Mouse (Mus musculus) embryo, embryonic 9.5 days (tissue): ENCODE measurements at regions not wholly inside any gene's neighbourhood (a gene's known extent, or its start where the extent isn't known, plus 50 kb on each side); places are given as distances from the start of the nearest gene placed in this dataset.

Experiments used
- DNase-seq: peaks from one replicate; pipeline ENCODE4 v3.0.0-alpha.2; 2017; ENCODE audit errors: extremely low spot score

DNA sequence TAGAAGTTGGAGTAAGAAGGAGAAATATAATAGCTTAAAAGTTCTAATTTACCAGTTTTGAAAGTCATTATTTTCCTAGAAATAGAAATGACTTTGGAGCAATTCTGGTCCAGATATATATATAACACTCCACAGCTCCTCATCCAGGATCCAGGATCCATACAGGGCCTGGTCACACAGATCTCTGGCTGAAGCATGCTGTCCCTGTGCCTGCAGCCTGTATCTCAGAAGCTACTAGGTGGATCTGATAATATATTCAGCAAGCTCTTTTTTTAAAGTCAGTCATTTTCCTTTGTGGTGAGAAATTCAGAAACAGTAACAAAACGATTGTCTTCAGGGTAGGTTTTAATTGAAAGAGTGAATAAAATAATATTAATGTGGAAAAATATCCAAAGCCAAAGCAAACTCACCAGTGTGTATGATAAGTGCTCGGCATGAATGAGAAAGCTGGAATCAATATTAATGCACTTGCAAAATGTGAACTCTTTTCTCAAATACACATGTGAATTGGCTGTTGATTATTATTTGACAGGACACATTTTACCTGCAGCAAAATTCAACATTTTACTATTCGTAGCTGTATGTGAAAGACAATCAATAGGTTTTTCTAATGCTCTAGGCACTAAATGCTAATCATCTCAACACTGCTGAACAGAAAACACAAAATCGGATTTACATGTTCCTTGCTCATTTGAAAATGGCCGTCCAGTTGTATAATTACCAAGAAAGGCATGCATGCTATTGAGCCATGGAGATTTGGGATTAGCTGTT is 288.1 kb upstream of the Cxadr start:
- no peak for DNase-seq

DNA sequence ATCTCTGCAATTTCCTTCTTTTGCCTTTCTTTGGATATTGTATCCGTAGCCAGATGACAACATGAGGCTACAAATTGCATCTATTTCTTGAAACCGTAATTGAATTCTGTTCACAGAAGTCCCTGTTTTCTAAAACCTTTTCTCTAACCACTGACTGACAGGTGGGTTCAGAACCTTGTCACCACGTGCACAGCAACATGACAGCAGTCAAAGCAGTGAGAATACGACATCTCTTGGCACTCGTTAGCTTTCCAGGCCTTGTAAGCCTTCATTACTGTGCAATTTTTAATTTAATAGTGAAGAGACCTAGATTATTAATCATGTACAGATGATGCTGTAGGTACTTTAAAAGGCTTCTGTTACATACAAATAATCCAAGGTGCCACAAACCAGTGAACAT is 297.3 kb upstream of the Cxadr start:
- DNase-seq: no peak

DNA sequence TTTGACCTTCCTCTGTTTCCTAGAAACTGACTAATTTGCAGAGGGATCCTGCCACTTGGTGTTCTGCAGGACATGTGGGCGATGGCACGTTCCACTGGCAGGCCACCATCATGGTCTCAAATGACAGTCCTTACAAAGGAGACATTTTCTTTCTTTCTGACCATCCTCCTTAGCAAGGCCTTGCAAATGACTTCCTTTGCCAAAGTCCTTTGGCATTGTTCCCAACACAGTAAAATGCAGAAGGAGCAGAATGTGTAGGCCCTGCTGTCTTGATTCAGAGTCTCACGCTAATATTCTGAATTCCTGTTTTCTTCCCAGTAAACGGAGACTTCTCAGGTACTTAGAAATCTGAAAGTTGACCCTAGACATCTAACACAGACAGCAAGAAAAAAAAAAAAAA is 308.3 kb upstream of the Cxadr start:
- DNase-seq: no peak

DNA sequence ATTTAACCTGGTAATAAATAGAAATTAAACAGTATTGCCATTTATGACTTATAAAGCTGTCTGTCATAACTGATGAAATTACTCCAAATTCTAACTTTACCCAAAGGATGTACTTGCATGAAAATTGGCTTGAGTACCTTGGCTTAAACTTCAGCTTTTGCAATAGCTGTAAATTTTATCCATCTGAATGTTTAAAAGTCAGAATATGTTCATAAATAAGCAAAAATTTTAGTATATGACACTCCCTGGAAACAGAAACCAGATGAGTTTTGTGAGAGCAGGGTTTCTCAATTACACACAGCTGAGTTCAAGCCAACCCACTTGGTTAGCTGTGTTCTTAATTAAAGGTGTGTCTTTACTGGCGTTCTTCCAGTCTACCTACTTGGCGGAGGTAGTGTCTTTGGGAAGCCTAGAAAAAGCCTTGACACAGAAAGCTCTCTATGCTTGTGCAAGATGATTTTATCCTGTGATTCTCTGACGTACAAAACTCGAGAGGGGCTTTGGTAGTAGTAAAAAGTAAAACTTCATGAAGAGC is 311.4 kb upstream of the Cxadr start:
- DNase-seq: no peak

DNA sequence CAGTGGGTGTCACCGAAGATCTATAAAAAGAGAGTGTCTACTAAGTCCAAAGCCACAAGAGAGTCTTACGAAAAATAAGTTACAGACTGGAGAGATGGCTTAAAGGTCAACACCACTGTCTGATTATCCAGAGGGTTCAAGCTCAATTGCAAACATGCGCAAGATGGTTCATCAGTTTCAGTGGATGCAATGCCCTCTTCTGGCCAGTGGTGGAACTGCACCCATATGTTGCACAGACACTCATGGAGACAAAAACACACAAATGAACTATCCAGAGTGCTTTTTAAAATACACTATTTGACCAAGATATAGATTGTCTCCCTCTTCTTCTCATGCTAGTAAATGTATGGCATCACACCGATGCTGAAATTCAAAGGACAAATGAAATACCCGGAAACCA is 312.1 kb upstream of the Cxadr start:
- DNase-seq: peak; percentile 14

DNA sequence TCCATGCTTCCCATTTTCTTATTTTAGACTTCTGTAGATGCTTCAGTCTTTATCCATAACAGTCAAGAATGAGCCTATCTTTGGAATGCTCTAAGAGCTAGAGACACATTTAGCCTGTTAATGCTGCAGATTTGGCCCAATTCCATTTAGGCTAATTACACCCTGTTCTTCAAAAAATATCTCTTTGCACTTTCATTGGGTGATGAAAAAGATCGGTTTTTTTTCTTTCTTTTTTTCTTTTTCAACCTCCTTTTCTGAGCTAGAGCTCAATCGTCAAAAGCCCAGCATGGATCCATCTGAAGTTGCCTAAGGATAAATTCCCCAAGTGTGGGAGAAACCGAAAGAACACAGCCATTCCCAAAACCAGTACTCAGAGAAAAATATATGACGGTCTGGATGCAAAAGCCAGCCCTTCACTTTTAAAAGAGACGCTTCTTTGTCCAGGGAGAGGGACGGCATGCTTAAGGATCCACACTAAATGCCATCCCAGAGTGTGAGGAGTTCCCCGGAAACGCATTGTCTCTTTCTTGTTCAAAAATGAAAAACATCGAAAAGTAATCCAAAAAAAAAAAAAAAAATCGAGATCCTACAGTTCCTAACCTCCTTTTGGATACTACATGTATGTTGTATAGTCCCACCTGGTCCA is 314.3 kb upstream of the Cxadr start:
- DNase-seq: no peak

DNA sequence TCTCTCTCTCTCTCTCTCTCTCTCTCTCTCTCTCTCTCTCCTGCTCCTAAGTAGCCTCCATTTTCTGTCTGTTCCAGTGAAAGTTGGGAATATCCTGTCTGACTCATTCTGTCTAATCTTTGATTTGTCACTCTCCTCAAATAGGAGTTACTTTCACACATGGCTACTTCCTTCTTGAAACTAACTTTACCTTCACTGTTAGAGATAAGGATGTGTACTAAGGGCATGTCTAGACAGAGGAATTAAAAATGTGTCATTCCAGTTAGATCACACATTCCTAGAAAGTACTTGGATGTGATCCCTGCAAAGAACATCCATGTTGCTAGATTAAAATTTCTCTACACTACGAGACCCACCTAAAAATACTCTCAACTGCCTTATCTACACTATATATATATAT is 346.9 kb upstream of the Gm11146 start:
- DNase-seq: no peak

DNA sequence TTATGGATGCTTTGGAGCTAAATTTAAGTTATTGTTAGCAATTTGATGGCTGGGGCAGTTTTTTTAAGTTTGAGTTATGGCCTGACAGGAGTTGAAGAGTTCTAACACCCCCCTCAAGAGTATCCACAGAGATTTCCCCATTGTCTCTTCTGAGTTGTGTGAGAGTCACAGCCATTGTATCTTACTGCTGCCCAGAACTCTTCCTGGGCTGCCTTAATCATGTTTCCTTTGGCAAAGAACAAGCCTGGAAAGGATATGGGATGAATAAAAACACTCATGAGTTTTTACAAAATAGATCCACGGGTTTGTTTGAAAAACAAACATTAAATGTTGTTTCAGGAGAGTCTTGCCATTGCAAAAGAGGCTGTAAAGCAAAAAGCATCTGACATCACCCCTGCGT is 343.5 kb upstream of the Gm11146 start:
- no peak for DNase-seq

DNA sequence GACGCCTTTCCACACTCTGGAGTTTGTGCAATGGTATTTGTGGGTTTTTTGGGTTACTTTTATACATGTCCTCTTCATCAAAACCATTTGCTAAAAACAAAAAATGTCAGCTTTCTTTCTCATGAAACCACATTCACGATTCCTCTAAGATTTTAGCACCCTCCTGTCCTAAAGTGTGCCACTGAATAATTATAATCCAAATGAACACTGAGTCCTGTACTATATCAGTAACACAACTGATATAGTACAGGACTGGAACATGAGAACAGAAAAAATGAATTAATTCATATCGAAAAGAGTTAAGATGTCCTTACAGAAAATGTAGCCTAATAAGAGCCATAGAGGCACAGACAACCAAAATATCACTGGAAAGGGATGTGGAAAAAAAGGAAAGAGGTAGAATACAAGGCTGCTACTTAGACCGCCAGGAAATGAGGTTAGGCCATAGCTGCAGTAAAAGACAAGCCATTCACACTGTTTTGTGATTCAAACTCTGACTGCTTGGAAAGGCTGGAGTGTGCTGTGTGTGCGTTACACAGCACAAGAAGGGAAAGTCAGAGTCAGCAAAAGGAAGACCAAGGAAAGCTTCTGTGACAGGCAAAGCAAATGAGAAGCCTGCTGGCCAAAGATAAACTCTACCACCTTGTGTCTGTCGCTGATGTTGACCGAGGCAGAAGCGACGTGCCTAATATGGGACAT is 329.3 kb upstream of the Gm11146 start:
- no peak for DNase-seq

DNA sequence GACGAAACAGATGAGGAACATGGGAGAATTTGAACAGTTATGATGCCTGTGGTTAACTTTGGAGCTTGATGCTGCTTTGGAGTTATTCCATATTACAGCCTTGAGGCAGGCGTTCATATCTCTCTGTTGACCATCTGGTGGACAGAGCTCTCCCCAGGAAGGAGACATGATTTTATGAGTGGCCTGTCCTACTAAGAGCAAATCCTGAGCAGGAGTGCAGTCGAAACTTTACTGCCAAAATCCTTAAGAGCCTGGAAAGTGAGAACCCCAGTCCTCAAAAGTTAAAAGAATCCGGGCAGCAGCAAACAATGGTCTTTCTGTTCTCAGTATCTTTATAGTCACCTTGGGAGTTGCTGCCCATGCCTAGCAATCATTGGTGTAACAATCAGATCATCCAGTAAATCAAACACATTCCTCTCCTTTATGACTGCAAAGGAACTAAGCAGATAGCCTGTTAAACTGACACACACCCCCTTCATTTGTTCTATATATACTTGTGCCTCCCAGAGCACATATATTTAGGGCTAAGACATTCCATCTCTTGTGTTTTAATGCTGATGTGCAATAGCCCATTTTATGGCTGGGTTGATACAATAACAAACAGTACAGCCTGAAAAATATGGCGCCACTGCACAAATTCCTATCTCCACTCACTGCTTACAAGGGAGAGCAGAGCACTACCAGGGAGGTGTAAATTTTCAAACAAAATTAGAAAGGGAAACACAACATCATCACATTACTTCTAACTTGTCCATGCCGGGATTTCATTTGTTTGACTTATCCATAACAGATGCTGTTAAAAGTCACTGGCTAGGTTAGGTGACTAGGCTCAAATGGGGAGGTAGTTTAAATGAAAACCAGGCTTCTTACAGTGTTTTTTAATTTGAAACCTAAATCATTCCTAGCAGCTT is 312.5 kb upstream of the Gm11146 start:
- DNase-seq: no peak

DNA sequence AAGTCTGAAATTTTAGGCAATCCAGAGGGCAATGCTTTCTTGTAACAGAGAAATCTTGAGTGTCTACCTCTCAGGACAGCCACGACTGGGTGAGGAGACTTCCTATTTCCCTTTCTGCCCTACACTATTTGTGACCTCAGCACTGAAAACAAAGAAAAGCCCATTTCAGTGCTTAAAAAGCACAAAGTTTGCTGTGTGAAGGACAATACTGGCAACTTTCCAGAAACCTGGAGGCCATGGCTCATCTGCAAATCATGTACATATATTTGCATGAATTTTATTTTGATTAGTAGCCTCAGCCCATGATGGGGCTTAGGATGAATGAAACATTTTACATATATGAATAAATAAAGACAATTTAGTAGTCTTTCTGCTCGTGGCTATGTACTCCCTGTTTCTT is 292.4 kb upstream of the Gm11146 start:
- DNase-seq: no peak

DNA sequence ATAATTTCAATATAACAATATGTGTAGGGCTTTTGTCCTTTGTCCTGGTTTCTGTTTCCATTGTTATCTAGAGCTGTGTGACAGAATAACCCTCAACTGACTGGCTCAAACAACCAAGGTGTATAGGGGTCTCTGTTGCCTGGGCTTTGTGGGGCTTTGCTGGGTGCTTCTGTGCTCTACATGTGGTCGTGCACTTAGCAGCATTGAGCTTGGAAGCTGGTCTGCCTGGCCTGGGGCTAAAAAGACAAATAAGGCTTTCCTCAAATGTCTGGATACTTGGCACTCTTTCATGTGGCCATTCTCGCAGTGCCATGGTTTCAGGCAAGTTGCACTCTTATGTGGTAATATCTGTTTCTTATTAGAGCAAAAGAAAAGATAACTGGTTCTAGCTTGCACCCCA is 291.8 kb upstream of the Gm11146 start:
- DNase-seq: no peak

DNA sequence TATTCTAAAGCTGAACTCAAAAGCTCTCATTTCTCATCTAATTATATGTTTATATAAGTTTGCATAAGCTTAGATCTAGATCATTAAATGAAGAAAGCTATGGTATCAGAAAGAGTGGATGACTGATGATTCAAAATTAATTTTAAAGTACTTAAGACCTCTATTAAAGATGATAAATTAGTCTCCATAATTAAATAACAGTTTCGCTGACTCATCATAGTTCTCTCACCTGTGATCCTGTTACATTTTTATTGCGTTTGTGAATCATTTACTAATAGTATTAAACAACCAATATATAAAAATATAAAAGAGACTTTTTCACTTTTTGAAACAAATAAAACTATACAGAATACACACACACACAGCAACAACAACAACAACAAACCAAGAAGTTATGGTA is 290.8 kb upstream of the Gm11146 start:
- DNase-seq: no peak

DNA sequence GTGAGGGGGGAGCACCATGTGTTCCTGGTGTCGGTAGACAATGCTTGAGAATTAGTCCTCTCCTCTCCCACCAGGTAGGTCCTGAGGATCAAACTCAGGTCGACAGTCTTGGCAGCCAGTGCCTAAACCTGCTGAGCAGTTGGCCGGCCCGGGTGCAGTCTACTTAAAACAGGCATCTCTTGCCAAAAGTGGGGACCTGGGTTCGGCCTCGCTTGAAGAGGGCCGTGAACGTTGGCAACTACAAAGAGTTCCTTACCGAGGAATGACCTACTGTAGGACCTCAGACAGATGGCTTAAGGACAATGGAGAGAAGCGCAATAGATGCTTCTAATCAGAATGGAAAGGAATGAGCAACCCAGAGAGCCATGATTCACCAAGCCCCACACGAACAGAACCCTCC is 287.5 kb upstream of the Gm11146 start:
- DNase-seq: no peak

DNA sequence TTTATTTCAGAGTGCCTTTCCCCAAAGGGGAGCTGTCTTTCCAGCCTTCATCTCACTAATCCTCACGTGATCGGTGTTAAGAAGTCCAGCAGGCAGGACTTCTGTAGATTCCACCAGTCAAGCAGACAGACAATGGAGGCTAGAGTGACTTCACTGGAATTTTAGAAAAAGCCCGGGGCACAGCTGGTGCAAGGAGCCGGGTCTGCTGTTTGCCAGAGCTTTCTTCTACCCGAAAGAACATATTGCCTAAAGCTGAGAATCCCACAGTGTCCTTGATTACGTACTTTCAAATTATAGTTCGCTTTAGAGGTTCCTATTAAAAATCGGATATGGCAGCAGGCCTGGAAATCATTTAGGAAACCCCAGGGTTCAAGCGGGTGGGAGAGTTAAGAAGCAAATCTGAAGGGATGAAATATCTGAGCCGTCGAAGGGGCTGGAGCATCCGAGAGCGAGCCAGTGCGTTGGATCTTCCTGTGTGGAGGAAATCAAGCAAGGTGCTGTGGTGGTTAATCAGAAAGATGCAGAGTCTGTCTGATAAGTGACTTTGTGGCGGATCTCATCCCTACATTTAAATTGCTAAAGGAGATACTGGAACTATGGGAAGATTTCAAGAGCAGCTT is 283.3 kb upstream of the Gm11146 start:
- DNase-seq: peak; percentile 9

DNA sequence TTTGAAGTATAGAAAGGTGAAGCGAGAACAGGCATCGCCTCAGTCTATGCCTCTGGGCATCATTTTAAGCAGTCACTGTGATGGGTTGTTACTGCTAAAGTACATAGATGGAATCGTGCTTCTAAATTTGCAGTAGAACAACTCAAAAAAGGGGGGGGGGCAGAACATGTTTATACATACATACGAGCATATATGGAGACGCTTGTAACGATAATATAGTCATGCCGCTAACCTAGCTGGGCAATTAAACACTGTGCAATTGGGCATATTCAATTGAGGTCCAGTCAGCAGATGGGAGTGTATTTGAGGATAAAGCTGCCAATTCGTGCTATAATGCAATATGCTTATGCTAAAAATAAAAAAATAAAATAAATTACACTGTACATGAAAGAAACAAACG is 282.6 kb upstream of the Gm11146 start:
- no peak for DNase-seq

DNA sequence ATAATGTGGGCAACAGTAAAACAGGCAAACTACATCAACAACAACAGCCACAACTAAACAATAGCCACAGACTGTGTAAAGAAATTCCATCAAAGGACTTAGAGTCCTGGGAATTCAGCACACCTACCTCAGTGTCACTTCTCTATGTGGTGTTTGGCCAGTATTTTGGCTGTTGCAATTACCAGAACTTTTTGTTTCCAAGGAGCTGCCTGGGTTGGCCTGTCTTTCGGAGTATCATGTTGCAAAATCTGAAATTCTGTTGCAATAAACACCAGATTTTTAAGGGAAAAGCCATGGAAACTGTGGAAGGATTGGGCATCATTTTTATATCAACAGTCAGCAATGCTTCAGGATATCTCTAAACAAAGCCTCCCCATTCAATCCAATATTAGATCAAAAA is 275.1 kb upstream of the Gm11146 start:
- DNase-seq: no peak

DNA sequence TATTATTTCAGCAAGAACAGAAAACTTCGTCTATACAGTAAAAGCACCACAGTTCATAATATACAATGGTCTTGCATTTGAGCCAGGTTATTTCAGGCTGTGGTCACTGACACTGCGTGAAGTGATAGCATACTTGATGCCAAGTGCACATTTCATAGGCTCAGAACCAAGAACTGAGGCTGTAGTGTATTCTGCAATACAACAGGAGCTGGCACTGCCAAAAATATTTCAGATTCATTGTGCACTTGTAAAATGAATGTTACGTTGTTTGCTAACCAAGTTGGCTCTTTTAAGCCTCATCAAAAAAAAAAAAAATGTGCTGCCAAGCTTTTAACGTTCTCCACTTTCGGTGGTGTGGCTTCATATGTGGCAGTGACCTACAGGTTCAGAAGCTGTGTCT is 261.4 kb upstream of the Gm11146 start:
- no peak for DNase-seq

DNA sequence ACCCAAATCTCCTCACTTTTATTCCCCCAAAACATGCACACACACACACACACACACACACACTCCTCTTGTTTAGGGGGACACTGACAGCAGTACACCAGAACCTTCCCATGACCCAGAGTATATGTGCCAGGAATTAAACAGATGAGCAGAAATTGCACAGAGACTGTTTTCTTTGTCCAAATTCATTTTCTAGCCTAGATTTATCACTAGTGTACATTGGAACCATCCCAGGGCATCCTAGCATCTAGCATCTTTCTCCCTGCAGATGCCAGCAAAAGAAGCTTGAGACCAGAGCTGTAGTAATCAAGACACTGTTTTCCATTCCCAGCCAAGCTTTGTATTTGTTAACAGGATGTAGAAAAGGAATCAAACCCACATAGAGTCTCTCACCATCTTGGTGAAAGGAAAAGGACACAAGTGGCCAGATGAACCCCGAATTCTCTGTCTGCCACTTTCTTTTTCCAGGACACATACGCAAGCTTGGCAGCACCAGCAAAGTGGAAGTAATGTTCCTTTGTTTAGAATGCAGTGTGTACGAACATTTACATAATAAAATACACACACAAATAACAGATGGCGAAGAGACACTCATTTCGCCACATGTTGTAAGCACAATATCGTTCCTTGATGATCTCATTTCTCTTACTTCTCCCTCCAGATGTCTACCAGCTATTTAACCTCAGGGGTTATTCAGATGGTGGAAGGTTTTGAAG is 250.3 kb upstream of the Gm11146 start:
- DNase-seq: no peak

DNA sequence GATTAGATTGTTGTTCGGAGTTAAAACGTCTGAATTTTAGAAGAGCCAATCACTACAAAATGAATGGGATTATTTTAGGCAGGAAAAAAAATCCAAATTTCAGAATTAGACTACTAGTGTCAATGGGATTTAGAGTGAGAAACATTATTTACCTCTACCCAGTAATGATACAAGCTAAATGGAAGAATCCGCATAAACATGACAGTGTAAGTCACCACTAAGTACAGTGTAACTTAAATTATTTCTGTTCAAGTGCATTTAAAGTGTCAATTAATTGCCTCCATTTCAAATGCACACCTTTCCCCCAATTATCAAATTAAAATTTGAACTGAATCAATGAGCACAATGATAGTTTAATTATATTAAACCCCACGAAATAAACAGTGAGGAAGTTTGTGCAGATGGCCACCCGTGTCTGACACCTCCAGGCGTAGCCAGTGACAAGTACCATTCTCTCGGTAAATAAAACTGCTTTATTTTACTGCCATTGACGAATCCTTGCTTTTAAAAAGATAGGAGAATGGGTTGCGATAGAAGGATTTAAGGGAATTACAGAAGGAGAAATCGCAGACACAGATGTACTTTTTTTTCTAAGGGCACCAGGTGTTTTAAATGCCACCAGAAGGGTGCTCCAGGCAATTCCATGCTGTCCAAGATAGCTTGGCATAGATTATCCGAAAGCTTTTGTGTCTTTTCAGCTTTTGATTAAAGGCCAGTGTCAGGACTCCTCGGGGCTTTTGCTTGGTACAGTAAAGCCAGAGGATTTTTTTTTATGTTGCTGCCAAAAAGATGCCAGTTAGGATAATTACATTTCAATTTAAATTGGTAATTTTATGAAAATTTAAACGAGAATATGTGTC is 249.5 kb upstream of the Gm11146 start:
- no peak for DNase-seq
